Mouse (Mus musculus) E14TG2a.4 (cell line): Measurements from ENCODE around the gene Gucy2d.

Experiments used
- H3K27me3 ChIP-seq: 2 replicates; pipeline ENCODE4 v1.6.1; 2014; ENCODE audit warnings: low read length, control low read depth; ENCODE audit not compliant: insufficient read depth
- H3K36me3 ChIP-seq: 2 replicates; pipeline ENCODE4 v1.6.1; 2014; ENCODE audit warnings: low read length, control low read depth; ENCODE audit not compliant: insufficient read depth
- H3K4me1 ChIP-seq: replicated peaks from 2 replicates; pipeline ENCODE4 v1.6.1; 2014; ENCODE audit warnings: low read depth, low read length, control low read depth
- H3K4me3 ChIP-seq: replicated peaks from 2 replicates; pipeline ENCODE4 v1.5.1; 2014; ENCODE audit warnings: mild to moderate bottlenecking, low read length
- H3K9me3 ChIP-seq: 2 replicates; pipeline ENCODE4 v1.6.1; 2014; ENCODE audit warnings: low read length, control low read depth
- CTCF ChIP-seq: conservative IDR thresholded peaks from 2 replicates; pipeline ENCODE4 v1.5.1; 2014; ENCODE audit warnings: low read length
- NANOG ChIP-seq: IDR thresholded peaks from 2 replicates; pipeline ENCODE4 v1.6.1; 2014; ENCODE audit warnings: borderline replicate concordance, low read length, mixed read lengths
- POU5F1 ChIP-seq: IDR thresholded peaks from 2 replicates; pipeline ENCODE4 v1.6.1; 2014; ENCODE audit warnings: low read length, borderline replicate concordance

The Gucy2d gene

DNA sequence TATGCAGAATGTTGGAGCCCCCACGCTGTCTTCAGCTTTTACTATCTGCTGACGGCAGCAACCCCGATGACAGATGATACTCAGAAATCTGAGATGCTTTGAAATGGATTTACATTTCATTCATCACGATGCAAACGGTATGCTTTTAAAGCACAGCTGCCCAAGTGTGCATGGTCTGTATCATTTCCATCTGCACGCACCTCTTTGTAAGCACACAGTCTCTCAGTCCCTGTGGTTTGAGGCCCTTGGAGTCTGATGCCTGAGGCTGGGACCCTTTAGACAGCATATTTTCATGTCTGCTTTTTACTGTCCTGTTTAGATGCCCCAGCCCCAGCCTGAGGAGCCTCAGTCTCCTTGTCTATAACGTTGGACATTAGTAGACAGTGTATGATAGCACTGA, 20.1 kb downstream of the Gucy2d start:
- TF ChIP-seq NANOG = no peak
- TF ChIP-seq CTCF = no peak
- no peak for TF ChIP-seq POU5F1
- H3K27me3 ChIP-seq = peaks cover 10% of the 10 kb centered on the region; the same call in 1 of the 2 replicates
- H3K4me3 ChIP-seq = no peak overlapping the region
- H3K4me1 ChIP-seq = no peaks in the 10 kb centered on the region
- no peaks in the 10 kb centered on the region for H3K36me3 ChIP-seq
- H3K9me3 ChIP-seq = no peaks in the 10 kb centered on the region

DNA sequence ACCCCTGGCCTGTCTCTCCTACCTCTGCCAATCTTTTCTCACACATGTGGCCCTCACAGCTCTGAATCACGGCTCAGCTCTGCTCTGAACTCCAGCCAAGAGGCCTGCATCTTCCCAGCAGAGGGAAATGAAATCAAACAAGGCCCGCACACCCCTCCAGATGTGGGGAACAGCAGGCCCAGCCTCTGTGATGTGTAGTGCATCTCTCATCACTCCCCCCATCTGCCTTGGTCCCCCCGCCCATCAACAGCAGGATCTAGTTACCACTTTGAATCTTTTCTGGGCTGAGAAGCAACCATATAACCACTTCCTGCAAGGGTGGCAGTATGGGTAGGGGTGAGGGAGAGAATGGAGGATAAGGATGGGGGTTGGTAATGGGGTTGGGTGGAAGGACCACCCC, 28.9 kb downstream of the Gucy2d start:
- no peaks in the 10 kb centered on the region for H3K36me3 ChIP-seq
- H3K4me1 ChIP-seq = no peaks in the 10 kb centered on the region
- no peaks in the 10 kb centered on the region for H3K9me3 ChIP-seq
- H3K27me3 ChIP-seq = peaks cover 29% of the 10 kb centered on the region
- no peak for TF ChIP-seq NANOG
- no peak for TF ChIP-seq POU5F1
- no peak for TF ChIP-seq CTCF
- H3K4me3 ChIP-seq = no peak overlapping the region

DNA sequence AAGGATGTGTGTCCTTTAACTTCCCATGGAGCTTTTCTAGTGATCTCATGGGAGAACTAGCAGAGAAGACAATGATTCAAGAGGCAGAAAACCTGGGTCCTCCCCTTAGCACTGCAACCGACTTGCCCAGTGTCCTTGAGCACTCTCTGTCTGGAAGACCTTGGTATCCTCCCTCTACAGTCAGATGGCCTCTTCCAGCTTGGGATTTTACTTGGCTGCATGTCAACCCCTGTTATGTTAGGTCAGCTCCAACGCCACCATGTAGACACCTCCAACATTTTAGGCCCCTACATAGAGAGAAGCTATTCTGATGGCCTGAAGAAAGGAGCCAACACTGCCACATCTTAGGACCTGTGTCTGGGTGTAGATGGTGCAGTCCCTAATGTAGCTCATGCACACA, 32.3 kb downstream of the Gucy2d start:
- no peaks in the 10 kb centered on the region for H3K4me1 ChIP-seq
- H3K36me3 ChIP-seq = no peaks in the 10 kb centered on the region
- TF ChIP-seq CTCF = no peak
- TF ChIP-seq POU5F1 = no peak
- no peak for TF ChIP-seq NANOG
- no peak overlapping the region for H3K4me3 ChIP-seq
- H3K27me3 ChIP-seq = peaks cover 32% of the 10 kb centered on the region
- no peaks in the 10 kb centered on the region for H3K9me3 ChIP-seq

DNA sequence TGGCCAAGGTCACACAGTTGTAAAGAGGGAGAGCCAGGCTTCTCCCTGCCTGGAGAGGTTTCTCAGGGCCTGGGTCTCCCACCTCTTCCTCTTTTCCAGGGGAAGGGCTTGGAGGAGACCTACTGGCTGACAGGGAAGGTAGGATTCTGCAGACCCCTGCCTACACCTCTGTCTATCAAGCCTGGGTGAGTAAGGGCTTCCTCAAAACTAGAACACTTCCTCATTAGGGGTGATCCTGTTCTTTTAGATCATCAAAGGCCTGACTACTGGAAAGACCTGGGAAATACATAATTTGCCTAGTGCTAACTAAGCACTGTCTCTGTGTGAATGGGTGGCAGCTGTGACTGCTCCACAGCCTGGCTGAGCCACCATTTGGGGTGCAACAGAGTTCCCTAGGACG, 34.3 kb downstream of the Gucy2d start:
- Histone ChIP-seq H3K4me3 (no peak overlapping the region), H3K36me3 (no peaks in the 10 kb centered on the region), H3K4me1 (no peaks in the 10 kb centered on the region), H3K27me3 (peaks cover 21% of the 10 kb centered on the region), H3K9me3 (no peaks in the 10 kb centered on the region)
- TF ChIP-seq POU5F1 (no peak), CTCF (no peak), NANOG (no peak)

DNA sequence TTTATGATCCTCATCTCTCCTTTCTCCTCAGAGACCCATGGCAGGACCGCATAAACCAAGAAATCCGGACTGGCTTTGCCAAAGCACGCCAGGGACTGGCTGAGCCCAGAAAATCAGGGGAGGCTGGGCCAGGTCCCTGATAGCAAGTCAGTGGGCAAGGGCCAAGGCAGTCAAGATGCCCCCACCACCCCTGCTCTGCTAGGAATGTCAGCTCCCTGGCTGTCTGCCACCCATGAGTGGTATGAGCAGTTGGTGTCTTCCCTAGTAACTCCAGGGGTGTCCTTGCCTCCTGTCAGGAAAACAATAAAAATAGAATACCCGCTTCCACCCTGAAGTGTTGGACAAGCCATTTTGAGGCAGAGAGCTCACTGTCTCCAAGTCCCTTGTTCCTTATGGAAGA, 36.9 kb downstream of the Gucy2d start:
- TF ChIP-seq CTCF = no peak
- TF ChIP-seq NANOG = no peak
- TF ChIP-seq POU5F1 = no peak
- Histone ChIP-seq H3K9me3 (no peaks in the 10 kb centered on the region), H3K4me3 (no peak overlapping the region), H3K36me3 (no peaks in the 10 kb centered on the region), H3K4me1 (no peaks in the 10 kb centered on the region), H3K27me3 (peaks cover 36% of the 10 kb centered on the region)

DNA sequence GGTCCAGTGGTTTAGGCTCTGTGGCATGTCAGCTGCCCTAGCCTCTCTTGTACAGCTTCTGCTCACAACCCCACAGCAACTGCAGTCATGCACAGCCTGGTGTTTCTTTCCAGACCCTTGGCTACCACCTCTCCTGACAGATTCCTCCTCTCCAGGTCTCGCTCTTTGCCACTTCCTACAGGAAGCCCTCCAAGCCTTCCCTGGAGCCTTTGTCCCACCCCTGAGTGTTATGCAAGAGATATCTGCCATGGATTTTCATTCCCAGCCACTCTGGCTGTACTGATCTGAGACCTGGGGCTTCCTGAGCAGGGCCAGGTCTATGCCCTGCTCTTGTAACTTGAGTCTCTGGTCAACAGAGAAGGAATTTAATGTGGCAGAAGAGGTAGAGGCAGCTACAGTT, 40.3 kb downstream of the Gucy2d start:
- Histone ChIP-seq H3K9me3 (peaks cover 5% of the 10 kb centered on the region; the same call in 1 of the 2 replicates), H3K4me1 (no peaks in the 10 kb centered on the region), H3K4me3 (no peak overlapping the region), H3K36me3 (no peaks in the 10 kb centered on the region), H3K27me3 (peaks cover 46% of the 10 kb centered on the region)
- no peak for TF ChIP-seq POU5F1
- TF ChIP-seq CTCF = no peak
- no peak for TF ChIP-seq NANOG

DNA sequence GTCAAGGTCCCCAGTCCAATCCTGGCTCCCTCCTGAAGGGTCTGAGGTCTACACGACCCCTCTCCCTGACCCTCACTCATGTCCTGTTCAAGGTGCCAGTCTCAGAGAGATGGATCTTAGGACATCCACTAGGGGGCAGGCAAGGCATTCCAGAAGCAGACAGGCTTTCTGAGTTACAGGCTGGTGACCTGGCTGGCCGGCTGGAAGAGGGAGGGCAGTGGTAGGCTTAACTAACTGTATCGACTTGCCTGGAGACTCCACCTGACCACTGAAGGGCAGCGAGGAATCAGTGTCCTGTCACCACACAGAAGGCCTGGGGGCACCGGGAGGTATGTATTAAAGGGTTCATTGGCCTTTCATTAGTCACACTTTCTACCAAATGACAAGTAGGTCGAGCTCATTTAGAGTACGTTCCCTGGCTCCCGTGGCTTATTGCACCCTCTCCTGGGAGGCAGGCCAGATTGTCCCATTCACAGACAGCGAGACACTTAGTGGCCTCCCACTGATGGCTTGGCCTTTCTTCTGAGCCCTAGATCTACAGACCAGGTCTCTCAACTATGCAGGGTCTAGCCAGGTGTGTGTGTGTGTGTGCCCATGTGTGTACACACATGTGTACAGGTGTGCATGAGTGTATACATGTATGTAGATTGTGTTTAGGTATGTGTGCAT, 41.0 kb downstream of the Gucy2d start:
- peaks cover 52% of the 10 kb centered on the region for H3K27me3 ChIP-seq
- H3K9me3 ChIP-seq = peaks cover 5% of the 10 kb centered on the region; the same call in 1 of the 2 replicates
- H3K4me3 ChIP-seq = no peak overlapping the region
- no peaks in the 10 kb centered on the region for H3K4me1 ChIP-seq
- TF ChIP-seq CTCF (peak; percentile 51), POU5F1 (no peak), NANOG (no peak)
- no peaks in the 10 kb centered on the region for H3K36me3 ChIP-seq

DNA sequence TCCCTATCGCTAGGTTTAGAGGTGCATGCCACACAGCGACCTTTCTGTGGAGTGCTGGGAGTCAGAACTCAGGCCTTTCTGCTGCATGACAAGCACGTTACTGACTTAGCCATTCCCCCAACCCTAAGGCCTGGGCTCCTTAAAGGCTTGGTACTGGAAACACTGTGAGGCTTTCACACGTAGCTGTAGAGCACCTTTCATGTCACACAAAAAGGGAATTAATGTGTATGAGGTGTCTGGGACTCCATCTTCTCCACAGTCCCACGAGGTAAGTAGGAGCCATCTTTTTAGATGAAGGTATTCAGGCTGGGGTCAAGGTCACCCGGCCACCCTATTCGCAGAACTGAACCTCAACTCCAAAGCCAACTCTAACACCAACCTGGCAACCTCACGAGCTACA, 41.6 kb downstream of the Gucy2d start:
- H3K4me3 ChIP-seq = no peak overlapping the region
- H3K36me3 ChIP-seq = no peaks in the 10 kb centered on the region
- peaks cover 56% of the 10 kb centered on the region for H3K27me3 ChIP-seq
- no peaks in the 10 kb centered on the region for H3K4me1 ChIP-seq
- peaks cover 5% of the 10 kb centered on the region; the same call in 1 of the 2 replicates for H3K9me3 ChIP-seq
- no peak for TF ChIP-seq POU5F1

DNA sequence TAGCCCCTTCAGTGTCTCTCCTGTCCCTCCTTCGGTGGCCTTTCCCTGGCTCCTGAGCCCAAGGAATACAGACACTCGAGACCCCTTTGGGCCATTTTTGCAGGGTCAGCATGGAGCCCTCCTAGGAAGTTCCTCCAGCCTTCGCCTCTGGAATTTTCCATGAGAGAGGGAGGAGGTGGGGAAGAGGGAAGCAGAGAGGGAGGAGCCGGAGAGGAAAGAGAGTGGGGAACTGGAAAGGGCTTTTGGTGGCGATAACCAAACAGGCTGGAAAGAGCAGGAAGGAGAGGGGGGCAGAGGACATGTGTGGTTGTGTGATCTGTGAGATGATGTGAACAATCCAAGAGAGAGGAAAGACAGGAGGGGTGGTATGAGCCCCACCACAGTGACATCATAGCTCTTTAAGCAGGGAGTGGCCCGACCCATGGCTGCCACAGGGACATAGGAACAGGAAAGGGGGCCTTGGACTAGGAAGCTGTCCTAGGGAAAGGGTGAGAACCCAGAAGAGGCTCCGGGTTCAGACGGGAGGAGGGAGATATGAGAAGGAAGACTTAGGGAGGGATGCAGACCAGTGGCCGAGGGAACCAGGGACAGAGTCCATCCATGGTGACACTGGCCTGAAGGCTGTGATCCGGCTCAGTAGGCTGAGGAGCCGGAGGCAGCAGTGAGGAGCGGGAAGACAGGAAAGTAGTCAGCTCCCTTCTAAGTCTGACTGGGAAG, 42.5 kb downstream of the Gucy2d start:
- Histone ChIP-seq H3K9me3 (peaks cover 5% of the 10 kb centered on the region; the same call in 1 of the 2 replicates), H3K4me3 (no peak overlapping the region), H3K4me1 (no peaks in the 10 kb centered on the region), H3K36me3 (no peaks in the 10 kb centered on the region), H3K27me3 (peaks cover 65% of the 10 kb centered on the region)
- TF ChIP-seq NANOG (no peak), CTCF (no peak), POU5F1 (no peak)
